In genomic region chr8:93239884-93240283, GRCm38 (mm10) we compare ENCODE assay signal across 31 mouse cellular contexts. TPM values are rescaled to one million over a fixed set of nuclear protein-coding genes. Genes with fewer than 3 reads are reported as not detected.
"Had no signal": no experiment of that assay in that cellular context is flagged by ENCODE, and none has a peak within 500 bp of the region (broad histone marks: within the 10 kb centered on the region; RNA-seq: fewer than 3 reads in every experiment).

No protein-coding gene starts in this region.

- H3K9ac ChIP-seq: intestine, embryonic 15.5 days; kidney, embryonic 15.5 days; limb, embryonic 13.5 days; liver, embryonic 12.5 days; liver, embryonic 15.5 days; lung, embryonic 15.5 days; midbrain, embryonic 13.5 days; neural tube, embryonic 13.5 days had no signal

- DNase-seq: kidney, adult 11 months; kidney, adult 8-10 months; kidney, postnatal 14 days; kidney, postnatal 4 days; layer of hippocampus, adult 9-11 months; liver; lung, adult 18-20 months; lung, postnatal 10 days; lung, postnatal 36 days; retina, postnatal 1 day; right cerebral cortex, postnatal 4 days; thymus, postnatal 25 days had no signal

- H3K36me3 ChIP-seq: intestine, embryonic 15.5 days; kidney, embryonic 15.5 days; limb, embryonic 10.5 days; limb, embryonic 13.5 days; liver, embryonic 12.5 days; liver, embryonic 15.5 days; lung, embryonic 15.5 days; midbrain, embryonic 10.5 days; midbrain, embryonic 13.5 days; neural tube, embryonic 13.5 days had no signal

- H3K27me3 ChIP-seq: intestine, embryonic 15.5 days; kidney, embryonic 15.5 days; limb, embryonic 13.5 days; liver, embryonic 12.5 days; liver, embryonic 15.5 days; lung, embryonic 15.5 days; megakaryocyte, embryonic 14.5 days; midbrain, embryonic 13.5 days; neural tube, embryonic 13.5 days had no signal

- H3K27ac ChIP-seq: intestine, embryonic 15.5 days; kidney, embryonic 15.5 days; limb, embryonic 10.5 days; limb, embryonic 13.5 days; liver, embryonic 12.5 days; liver, embryonic 15.5 days; lung, embryonic 15.5 days; midbrain, embryonic 10.5 days; midbrain, embryonic 13.5 days; neural tube, embryonic 13.5 days; stomach, postnatal 0 days had no signal

- H3K4me2 ChIP-seq: intestine, embryonic 15.5 days; kidney, embryonic 15.5 days; limb, embryonic 13.5 days; liver, embryonic 12.5 days; liver, embryonic 15.5 days; lung, embryonic 15.5 days; midbrain, embryonic 13.5 days; neural tube, embryonic 13.5 days had no signal

- ATAC-seq: intestine, embryonic 15.5 days; liver, embryonic 12.5 days; midbrain, embryonic 13.5 days; midbrain, embryonic 16.5 days had no signal

- H3K4me1 ChIP-seq: intestine, embryonic 15.5 days; kidney, embryonic 15.5 days; limb, embryonic 10.5 days; limb, embryonic 13.5 days; liver, embryonic 12.5 days; liver, embryonic 15.5 days; lung, embryonic 15.5 days; megakaryocyte, embryonic 14.5 days; midbrain, embryonic 13.5 days; neural tube, embryonic 13.5 days had no signal

- H3K9me3 ChIP-seq: intestine, embryonic 15.5 days; kidney, embryonic 15.5 days; limb, embryonic 10.5 days; limb, embryonic 13.5 days; liver, embryonic 12.5 days; liver, embryonic 15.5 days; lung, embryonic 15.5 days; midbrain, embryonic 10.5 days; midbrain, embryonic 13.5 days; neural tube, embryonic 13.5 days had no signal

- H3K4me3 ChIP-seq: intestine, embryonic 15.5 days; kidney, embryonic 15.5 days; limb, embryonic 10.5 days; limb, embryonic 13.5 days; liver, embryonic 12.5 days; liver, embryonic 15.5 days; lung, embryonic 15.5 days; megakaryocyte, embryonic 14.5 days; midbrain, embryonic 10.5 days; midbrain, embryonic 13.5 days; myocyte; neural tube, embryonic 13.5 days had no signal

RNA-seq across cellular contexts. Expression of gene Ces1e, which starts 10.5 kb away (rescaled TPM):
- total RNA-seq: layer of hippocampus, adult 18-20 months; layer of hippocampus, postnatal 25 days; monocyte, adult 5-6 weeks; neutrophil, adult 5-6 weeks had no signal
- polyA plus RNA-seq: limb, embryonic 10.5 days; limb, embryonic 13.5 days; lung, embryonic 15.5 days; midbrain, embryonic 10.5 days; midbrain, embryonic 13.5 days; midbrain, embryonic 16.5 days; myocyte; neural tube, embryonic 13.5 days had no signal

RNA-seq across cellular contexts. Expression of gene Ces1f, which starts 39.7 kb away (rescaled TPM):
- total RNA-seq: layer of hippocampus, adult 18-20 months; layer of hippocampus, postnatal 25 days; monocyte, adult 5-6 weeks; neutrophil, adult 5-6 weeks had no signal
- polyA plus RNA-seq: kidney, embryonic 15.5 days; limb, embryonic 10.5 days; limb, embryonic 13.5 days; midbrain, embryonic 10.5 days; midbrain, embryonic 13.5 days; midbrain, embryonic 16.5 days; myocyte; neural tube, embryonic 13.5 days; stomach, embryonic 14.5 days had no signal

RNA-seq across cellular contexts. Expression of gene Ces1d, which starts 42.2 kb away (rescaled TPM):
- total RNA-seq: monocyte, adult 5-6 weeks had no signal
- polyA plus RNA-seq: midbrain, embryonic 10.5 days; myocyte had no signal
